Mouse (Mus musculus): ENCODE data around the gene Mgat4e. TPM values are rescaled to one million over a fixed set of nuclear protein-coding genes. Genes with fewer than 3 reads are reported as not detected.
"Not testable (repeated sequence)": the region's sequence is repeated elsewhere in the genome, so short reads cannot be mapped to it uniquely, and the experiment has no call there.

Mgat4e gene
- polyA plus RNA-seq, 1 experiment from 2014 or later, result not detected

- Histone ChIP-seq H3K27me3 (no peaks in the 10 kb centered on the region), H3K9ac (no peak overlapping the region), H3K4me1 (replicated peaks) (peaks cover 14% of the 10 kb centered on the region), H3K36me3 (no peaks in the 10 kb centered on the region), H3K4me3 (no peak overlapping the region), H3K9me3 (no peaks in the 10 kb centered on the region), H3K4me2 (no peak overlapping the region), H3K27ac (replicated peaks) (no peak overlapping the region)
- 57% methylated on average over 3 of the region's 3 CpGs for WGBS
- ATAC-seq (ENCODE audit: low read depth), result no peak
Observed at GRCm38 (mm10) chr1:134552396-134552795, 2.9 kb upstream of the Mgat4e start.

- no peaks in the 10 kb centered on the region for H3K9me3 ChIP-seq
- no peak overlapping the region for H3K27ac ChIP-seq (replicated peaks)
- WGBS, result 77% methylated on average over 3 of the region's 3 CpGs
- H3K4me1 ChIP-seq (replicated peaks), result peaks cover 9% of the 10 kb centered on the region
- no peaks in the 10 kb centered on the region for H3K36me3 ChIP-seq
- H3K4me3 ChIP-seq, result no peak overlapping the region
- H3K4me2 ChIP-seq, result no peak overlapping the region
- ATAC-seq (ENCODE audit: low read depth), result no peak
- no peak overlapping the region for H3K9ac ChIP-seq
- H3K27me3 ChIP-seq, result no peaks in the 10 kb centered on the region
Observed at GRCm38 (mm10) chr1:134551869-134552268, 2.4 kb upstream of the Mgat4e start.

- no peaks in the 10 kb centered on the region for H3K36me3 ChIP-seq
- no peak overlapping the region for H3K4me3 ChIP-seq
- no peak overlapping the region for H3K4me2 ChIP-seq
- ATAC-seq (ENCODE audit: low read depth), result no peak
- 76% methylated on average over 4 of the region's 4 CpGs for WGBS
- H3K4me1 ChIP-seq (replicated peaks), result no peaks in the 10 kb centered on the region
- H3K27me3 ChIP-seq, result no peaks in the 10 kb centered on the region
- H3K9me3 ChIP-seq, result peaks cover 8% of the 10 kb centered on the region
- no peak overlapping the region for H3K27ac ChIP-seq (replicated peaks)
- no peak overlapping the region for H3K9ac ChIP-seq
Observed at GRCm38 (mm10) chr1:134548231-134548630, 1.3 kb downstream of the Mgat4e start.

- Histone ChIP-seq H3K9me3 (peaks cover 8% of the 10 kb centered on the region), H3K27ac (replicated peaks) (no peak overlapping the region), H3K27me3 (no peaks in the 10 kb centered on the region), H3K4me1 (replicated peaks) (no peaks in the 10 kb centered on the region), H3K4me3 (no peak overlapping the region), H3K9ac (no peak overlapping the region), H3K4me2 (no peak overlapping the region), H3K36me3 (no peaks in the 10 kb centered on the region)
- WGBS, result 93% methylated on average over 10 of the region's 10 CpGs
- no peak for ATAC-seq (ENCODE audit: low read depth)
Observed at GRCm38 (mm10) chr1:134540610-134541009, 8.9 kb downstream of the Mgat4e start.

GRCm38 (mm10) chr1:134535513-134535912 is 14.0 kb downstream of the Mgat4e start:
- H3K27ac ChIP-seq (replicated peaks), result no peak overlapping the region
- no peaks in the 10 kb centered on the region for H3K27me3 ChIP-seq
- no peaks in the 10 kb centered on the region for H3K4me1 ChIP-seq (replicated peaks)
- no peak overlapping the region for H3K9ac ChIP-seq
- H3K4me3 ChIP-seq, result no peak overlapping the region
- no peaks in the 10 kb centered on the region for H3K36me3 ChIP-seq
- 73% methylated on average over 3 of the region's 3 CpGs for WGBS
- no peaks in the 10 kb centered on the region for H3K9me3 ChIP-seq
- H3K4me2 ChIP-seq, result no peak overlapping the region
- no peak for ATAC-seq (ENCODE audit: low read depth)

- no peak for ATAC-seq (ENCODE audit: low read depth)
- no peaks in the 10 kb centered on the region for H3K9me3 ChIP-seq
- H3K4me2 ChIP-seq, result no peak overlapping the region
- H3K4me1 ChIP-seq (replicated peaks), result no peaks in the 10 kb centered on the region
- H3K27ac ChIP-seq (replicated peaks), result no peak overlapping the region
- H3K9ac ChIP-seq, result no peak overlapping the region
- WGBS, result 98% methylated on average over 1 of the region's 1 CpGs
- no peak overlapping the region for H3K4me3 ChIP-seq
- no peaks in the 10 kb centered on the region for H3K36me3 ChIP-seq
- no peaks in the 10 kb centered on the region for H3K27me3 ChIP-seq
Observed at GRCm38 (mm10) chr1:134535054-134535453, 14.4 kb downstream of the Mgat4e start.

GRCm38 (mm10) chr1:134533710-134534109 is 15.8 kb downstream of the Mgat4e start:
- not testable (repeated sequence) for H3K4me1 ChIP-seq (replicated peaks)
- WGBS, result 93% methylated on average over 10 of the region's 10 CpGs

GRCm38 (mm10) chr1:134530618-134531017 is 18.9 kb downstream of the Mgat4e start:
- Histone ChIP-seq H3K9me3 (no peaks in the 10 kb centered on the region), H3K27ac (replicated peaks) (no peak overlapping the region), H3K4me2 (no peak overlapping the region), H3K27me3 (no peaks in the 10 kb centered on the region), H3K9ac (no peak overlapping the region), H3K36me3 (no peaks in the 10 kb centered on the region), H3K4me1 (replicated peaks) (no peaks in the 10 kb centered on the region), H3K4me3 (no peak overlapping the region)
- ATAC-seq (ENCODE audit: low read depth), result peak; percentile 50; the same call in 1 of the 2 replicates
- WGBS, result 70% methylated on average over 6 of the region's 6 CpGs

More at GRCm38 (mm10) chr1:134533710-134534109, 15.8 kb downstream of the Mgat4e start:
- H3K36me3 ChIP-seq; H3K4me3 ChIP-seq; ATAC-seq (ENCODE audit: low read depth); H3K9me3 ChIP-seq; H3K27ac ChIP-seq (replicated peaks); H3K27me3 ChIP-seq; H3K4me2 ChIP-seq; H3K9ac ChIP-seq: not testable (repeated sequence)

GRCm38 (mm10) chr1:134526752-134527151 is 22.7 kb downstream of the Mgat4e start:
- Histone ChIP-seq H3K27ac (replicated peaks) (no peak overlapping the region), H3K4me2 (no peak overlapping the region), H3K9me3 (no peaks in the 10 kb centered on the region), H3K9ac (no peak overlapping the region), H3K4me1 (replicated peaks) (no peaks in the 10 kb centered on the region), H3K36me3 (no peaks in the 10 kb centered on the region), H3K27me3 (no peaks in the 10 kb centered on the region), H3K4me3 (no peak overlapping the region)
- 82% methylated on average over 6 of the region's 6 CpGs for WGBS
- ATAC-seq (ENCODE audit: low read depth), result no peak

GRCm38 (mm10) chr1:134525015-134525414 is 24.5 kb downstream of the Mgat4e start:
- Histone ChIP-seq H3K9me3 (no peaks in the 10 kb centered on the region), H3K4me2 (no peak overlapping the region), H3K4me1 (replicated peaks) (no peaks in the 10 kb centered on the region), H3K9ac (no peak overlapping the region), H3K27me3 (no peaks in the 10 kb centered on the region), H3K36me3 (no peaks in the 10 kb centered on the region), H3K27ac (replicated peaks) (no peak overlapping the region), H3K4me3 (no peak overlapping the region)
- ATAC-seq (ENCODE audit: low read depth), result no peak
- WGBS, result 97% methylated on average over 1 of the region's 1 CpGs

- WGBS, result 76% methylated on average over 5 of the region's 5 CpGs
- H3K9me3 ChIP-seq, result no peaks in the 10 kb centered on the region
- H3K27ac ChIP-seq (replicated peaks), result no peak overlapping the region
- no peaks in the 10 kb centered on the region for H3K27me3 ChIP-seq
- ATAC-seq (ENCODE audit: low read depth), result no peak
- H3K36me3 ChIP-seq, result no peaks in the 10 kb centered on the region
- no peak overlapping the region for H3K4me3 ChIP-seq
- no peak overlapping the region for H3K9ac ChIP-seq
- no peaks in the 10 kb centered on the region for H3K4me1 ChIP-seq (replicated peaks)
- H3K4me2 ChIP-seq, result no peak overlapping the region
Observed at GRCm38 (mm10) chr1:134524424-134524823, 25.1 kb downstream of the Mgat4e start.

GRCm38 (mm10) chr1:134522325-134522724 is 27.2 kb downstream of the Mgat4e start:
- H3K9ac ChIP-seq, result no peak overlapping the region
- H3K27me3 ChIP-seq, result no peaks in the 10 kb centered on the region
- H3K36me3 ChIP-seq, result no peaks in the 10 kb centered on the region
- H3K4me1 ChIP-seq (replicated peaks), result no peaks in the 10 kb centered on the region
- H3K4me2 ChIP-seq, result no peak overlapping the region
- ATAC-seq (ENCODE audit: low read depth), result no peak
- H3K4me3 ChIP-seq, result no peak overlapping the region
- no peak overlapping the region for H3K27ac ChIP-seq (replicated peaks)
- H3K9me3 ChIP-seq, result no peaks in the 10 kb centered on the region
- WGBS, result 54% methylated on average over 2 of the region's 2 CpGs

GRCm38 (mm10) chr1:134521163-134521562 is 28.3 kb downstream of the Mgat4e start:
- H3K4me1 ChIP-seq (replicated peaks), result peaks cover 6% of the 10 kb centered on the region
- 83% methylated on average over 7 of the region's 7 CpGs for WGBS

More at GRCm38 (mm10) chr1:134521163-134521562, 28.3 kb downstream of the Mgat4e start:
- H3K27ac ChIP-seq (replicated peaks), result no peak overlapping the region
- H3K36me3 ChIP-seq, result no peaks in the 10 kb centered on the region
- H3K4me2 ChIP-seq, result no peak overlapping the region
- H3K9me3 ChIP-seq, result no peaks in the 10 kb centered on the region
- no peaks in the 10 kb centered on the region for H3K27me3 ChIP-seq
- H3K9ac ChIP-seq, result no peak overlapping the region
- H3K4me3 ChIP-seq, result no peak overlapping the region
- ATAC-seq (ENCODE audit: low read depth), result no peak

Measured in neural tube, embryonic 13.5 days (tissue).